Mouse (Mus musculus): ENCODE results near the gene Cfap70.

Cfap70 gene

DNA sequence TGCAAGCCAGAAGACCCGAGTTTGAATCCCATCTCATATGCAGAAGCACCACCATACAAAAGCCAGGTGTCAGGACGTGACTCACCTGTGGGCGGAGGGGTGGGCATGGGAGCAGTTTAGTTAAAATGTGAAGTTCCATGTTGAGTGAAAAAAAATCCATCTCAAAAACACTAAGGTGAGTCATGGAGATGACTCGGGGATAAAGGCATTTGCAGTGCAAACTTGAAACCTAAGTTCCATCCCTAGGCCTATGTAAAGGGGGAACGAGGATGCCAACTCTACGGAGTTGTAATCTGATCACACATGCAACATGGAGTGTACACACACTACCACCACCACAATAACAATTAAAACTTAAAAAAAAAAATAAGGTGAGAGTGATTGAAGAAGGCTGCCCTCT lies 29.0 kb downstream of the Cfap70 start:
- no peak for DNase-seq (ENCODE audit: low spot score)

GRCm38 (mm10) chr14:20422257-20422656 lies 29.8 kb downstream of the Cfap70 start:
- DNase-seq (ENCODE audit: low spot score): no peak

DNA sequence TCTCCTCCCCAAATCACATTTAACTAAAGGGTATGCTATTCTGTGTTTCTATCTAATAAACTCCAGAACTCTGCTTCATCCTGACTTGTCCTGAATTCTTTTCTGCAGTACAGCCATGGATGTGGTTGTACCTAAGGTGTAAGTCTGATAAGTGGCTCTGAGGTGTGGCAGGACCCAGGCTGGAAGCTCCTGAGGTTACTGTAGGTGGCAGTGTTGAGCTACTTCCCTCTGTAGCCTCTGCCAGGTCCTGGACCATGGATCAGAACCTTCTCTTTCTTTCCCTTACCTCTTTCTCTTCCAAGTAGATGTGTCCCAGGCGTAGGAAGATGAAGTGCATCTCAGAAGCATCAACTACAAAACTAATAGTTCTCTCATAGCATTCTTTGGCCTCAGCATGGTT lies 52.0 kb downstream of the Cfap70 start:
- DNase-seq (ENCODE audit: low spot score): no peak

- DNase-seq (ENCODE audit: low spot score): peak; percentile 16
Observed at GRCm38 (mm10) chr14:20398864-20399263, 53.2 kb downstream of the Cfap70 start.

DNA sequence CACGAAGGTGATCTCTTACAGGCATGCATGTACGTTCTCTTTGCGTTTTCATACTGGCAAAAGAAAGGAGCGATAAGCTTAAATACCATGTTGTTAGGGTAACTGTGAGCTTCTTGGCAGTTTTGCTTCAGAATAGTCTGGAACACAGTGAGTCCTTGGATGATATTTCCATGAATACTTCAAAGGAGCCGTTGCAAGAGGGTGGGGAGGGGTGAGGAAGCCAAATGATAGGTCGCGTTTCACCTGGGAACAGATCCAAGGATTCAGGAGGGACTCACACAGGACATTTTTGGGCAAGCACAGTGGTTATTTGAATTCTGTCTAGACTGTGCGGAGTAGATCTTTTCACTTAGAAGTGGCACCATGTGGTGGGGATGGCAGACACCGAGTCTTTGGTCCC lies 54.8 kb downstream of the Cfap70 start:
- DNase-seq (ENCODE audit: low spot score): no peak

GRCm38 (mm10) chr14:20393205-20393913 lies 58.7 kb downstream of the Cfap70 start, which contains the start of gene Mrps16:
Gene Mrps16 (minus strand): TSS chr14:20393634.
- DNase-seq (ENCODE audit: low spot score): peak; percentile 84

DNA sequence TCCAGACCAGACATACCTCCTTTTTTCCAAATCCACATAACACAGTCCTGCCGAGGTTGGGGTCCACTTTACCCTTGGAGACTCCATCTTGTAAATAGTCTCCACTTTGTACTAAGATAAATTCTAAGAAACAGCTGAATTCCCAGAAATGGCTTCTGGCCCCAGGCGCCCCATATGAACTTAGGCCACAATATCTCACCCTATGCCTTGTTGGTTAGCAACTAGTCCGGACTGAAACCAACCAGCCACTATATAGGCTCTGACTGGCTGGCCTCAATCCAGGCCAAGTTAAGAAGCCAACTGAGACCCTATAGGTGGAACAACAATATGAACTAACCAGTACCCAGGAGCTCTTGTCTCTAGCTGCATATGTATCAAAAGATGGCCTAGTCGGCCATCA lies 59.7 kb downstream of the Cfap70 start:
- DNase-seq (ENCODE audit: low spot score): no peak

- no peak for DNase-seq (ENCODE audit: low spot score)
Observed at GRCm38 (mm10) chr14:20389446-20390079, 62.5 kb downstream of the Cfap70 start.

DNA sequence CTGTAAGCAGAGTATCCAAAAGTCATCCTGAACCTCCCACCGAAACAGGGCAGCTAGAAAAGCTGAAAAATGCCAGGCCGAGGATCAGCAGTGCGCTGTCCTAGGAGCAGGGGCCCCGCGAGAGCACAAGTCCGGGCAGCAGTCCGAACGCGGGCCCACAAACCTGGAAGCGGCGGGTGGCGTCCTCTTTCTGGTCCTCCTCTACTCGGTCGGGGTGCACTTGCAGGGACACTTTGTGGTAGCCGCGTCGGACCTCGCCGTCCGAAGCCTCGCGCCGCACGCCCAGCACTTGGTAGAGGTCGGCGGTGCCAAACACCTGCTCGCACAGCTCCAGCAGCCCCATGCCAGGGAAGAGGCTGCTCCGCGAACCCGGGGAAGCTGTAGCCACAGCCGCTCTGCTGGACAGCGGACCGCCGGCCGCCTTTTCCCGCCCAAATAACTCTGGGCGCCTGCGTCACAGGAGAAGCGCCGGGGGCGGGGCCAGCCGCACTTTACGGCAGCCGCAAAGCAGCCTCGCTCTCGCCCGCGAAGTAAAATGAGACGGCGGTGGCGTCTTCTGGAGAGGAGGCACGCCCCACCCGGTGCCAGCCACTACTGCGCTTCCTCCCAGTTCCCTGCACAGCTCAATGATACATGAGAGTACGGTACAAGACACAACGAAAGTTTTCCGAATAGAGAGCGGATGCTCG lies 63.4 kb downstream of the Cfap70 start, which contains the start of gene Dnajc9:
Gene Dnajc9 (minus strand): TSS at position 470 of the 689 bp plus-strand sequence.
- peak; percentile 96 for DNase-seq (ENCODE audit: low spot score)

- DNase-seq (ENCODE audit: low spot score): no peak
Observed at GRCm38 (mm10) chr14:20379753-20380430, 72.1 kb downstream of the Cfap70 start.

GRCm38 (mm10) chr14:20379087-20379640 lies 72.9 kb downstream of the Cfap70 start:
- no peak for DNase-seq (ENCODE audit: low spot score)

- peak; percentile 24 for DNase-seq (ENCODE audit: low spot score)
Observed at GRCm38 (mm10) chr14:20378313-20379061, 73.5 kb downstream of the Cfap70 start.

DNA sequence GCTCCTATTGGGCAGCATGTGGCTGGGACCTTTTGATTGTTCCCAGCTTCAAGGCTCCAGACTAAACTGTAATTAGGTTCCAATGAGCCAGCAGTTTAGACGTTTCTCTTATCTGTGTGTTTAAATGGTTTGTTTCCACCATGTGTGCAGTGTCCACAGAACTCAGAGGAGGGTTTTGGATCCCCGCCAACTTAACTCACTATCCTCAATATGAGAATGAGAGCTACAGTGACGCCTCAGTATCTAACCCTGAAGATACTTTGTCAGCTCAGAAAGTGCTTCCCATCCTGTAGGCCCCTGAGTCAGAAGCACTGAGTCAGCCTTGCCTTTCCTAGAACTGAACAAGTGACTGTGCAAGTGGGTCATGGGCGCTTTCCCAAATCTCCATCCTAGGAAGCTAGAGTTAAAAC lies 74.9 kb downstream of the Cfap70 start:
- no peak for DNase-seq (ENCODE audit: low spot score)

- no peak for DNase-seq (ENCODE audit: low spot score)
Observed at GRCm38 (mm10) chr14:20371854-20372253, 80.2 kb downstream of the Cfap70 start.

GRCm38 (mm10) chr14:20370798-20371197 lies 81.2 kb downstream of the Cfap70 start:
- no peak for DNase-seq (ENCODE audit: low spot score)

DNA sequence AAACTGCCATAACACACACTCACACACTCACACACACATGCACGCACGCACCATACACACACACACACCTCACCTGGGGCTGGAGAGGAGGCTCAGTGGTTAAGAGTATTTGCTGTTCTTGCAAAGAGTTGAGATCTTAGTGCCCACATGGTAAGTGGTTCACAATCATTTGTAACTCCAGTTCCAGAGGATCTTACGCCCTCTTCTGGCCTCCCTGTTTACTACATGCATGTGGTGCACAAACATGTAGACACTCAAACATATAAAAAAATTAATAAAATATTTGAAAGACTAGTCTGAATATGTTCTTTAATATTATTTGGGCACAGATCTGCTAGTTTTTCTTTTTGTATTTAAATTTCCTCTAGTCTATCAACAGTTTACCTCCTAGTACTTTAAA lies 83.8 kb downstream of the Cfap70 start:
- no peak for DNase-seq (ENCODE audit: low spot score)

GRCm38 (mm10) chr14:20363230-20363629 lies 88.8 kb downstream of the Cfap70 start:
- no peak for DNase-seq (ENCODE audit: low spot score)

DNA sequence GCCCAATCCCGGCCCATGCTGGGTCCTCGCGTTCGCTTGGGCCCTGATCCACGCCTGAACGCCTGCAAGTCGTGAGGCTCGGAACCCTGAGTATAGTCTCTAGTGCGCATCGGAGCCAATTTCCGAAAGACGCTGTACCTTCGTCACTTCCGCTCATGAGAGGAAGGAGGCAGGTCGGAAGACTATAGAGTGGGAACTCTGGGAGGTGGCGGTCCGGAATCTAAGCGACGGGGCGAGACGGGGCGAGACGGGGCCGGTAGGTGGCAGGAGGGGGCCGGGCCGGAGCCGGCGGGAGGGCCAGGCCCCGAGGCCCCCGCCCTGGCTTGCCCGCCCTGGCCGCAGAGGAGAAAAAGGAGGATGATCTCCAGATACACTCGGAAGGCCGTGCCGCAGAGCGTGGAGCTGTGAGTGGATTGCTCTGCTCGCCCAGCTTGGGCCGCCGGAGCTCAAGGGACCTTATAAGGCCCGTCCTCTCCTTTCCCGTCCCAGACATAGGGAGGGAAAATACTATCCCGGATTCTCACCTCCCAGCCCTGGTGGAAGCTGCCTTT lies 104.0 kb downstream of the Cfap70 start, which contains the start of the genes Ecd and Fam149b:
Gene Ecd (minus strand): TSS at position 131 of the 551 bp plus-strand sequence.
Gene Fam149b (plus strand): TSS at position 172 of the 551 bp plus-strand sequence.
- DNase-seq (ENCODE audit: low spot score): peak; percentile 85

DNA sequence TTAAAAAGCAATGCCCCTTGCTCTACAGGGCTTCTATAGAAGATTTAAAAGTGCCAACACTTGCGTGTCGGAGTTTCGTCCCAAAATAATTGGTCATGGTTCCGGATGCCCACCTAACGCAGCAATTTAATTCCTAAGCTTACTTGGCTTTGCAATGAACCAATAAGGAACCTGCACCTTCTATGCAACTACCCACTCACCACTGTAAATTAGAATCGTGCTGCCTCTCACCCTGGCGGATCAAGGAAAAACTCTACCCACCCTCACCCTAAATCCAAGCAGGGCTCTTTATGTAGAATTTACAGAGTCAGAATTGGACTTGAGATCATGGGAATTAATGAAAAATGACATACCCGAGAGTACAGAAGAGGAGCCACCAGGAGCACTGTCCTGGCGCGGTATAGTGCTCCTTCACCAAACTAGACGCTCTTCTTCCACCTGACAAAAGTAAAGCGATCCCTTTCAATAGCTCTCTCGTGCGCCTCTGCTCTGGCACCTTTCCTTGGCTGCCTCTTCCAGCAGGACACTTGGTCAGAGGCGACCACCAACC lies 104.5 kb downstream of the Cfap70 start:
- no peak for DNase-seq (ENCODE audit: low spot score)

- no peak for DNase-seq (ENCODE audit: low spot score)
Observed at GRCm38 (mm10) chr14:20345885-20346284, 106.1 kb downstream of the Cfap70 start.
